Mouse (Mus musculus) liver, postnatal 0 days (tissue): ENCODE results near the gene B4galt3.

Experiments
- CTCF ChIP-seq: sonication (generic); IDR thresholded peaks from 2 replicates; pipeline ENCODE4 v1.5.1; 2016; ENCODE audit warnings: antibody characterized with exemption, low read depth
- EP300 ChIP-seq: IDR thresholded peaks from 2 replicates; pipeline ENCODE4 v1.6.1; 2016; ENCODE audit warnings: antibody characterized with exemption, low read depth, mild to moderate bottlenecking

- TF ChIP-seq CTCF: no peak
- no peak; the same call in 1 of the 2 replicates for TF ChIP-seq EP300
Measured at GRCm38 (mm10) chr1:171223796-171224195, 46.3 kb upstream of the B4galt3 start.
